In the genomic region with DNA sequence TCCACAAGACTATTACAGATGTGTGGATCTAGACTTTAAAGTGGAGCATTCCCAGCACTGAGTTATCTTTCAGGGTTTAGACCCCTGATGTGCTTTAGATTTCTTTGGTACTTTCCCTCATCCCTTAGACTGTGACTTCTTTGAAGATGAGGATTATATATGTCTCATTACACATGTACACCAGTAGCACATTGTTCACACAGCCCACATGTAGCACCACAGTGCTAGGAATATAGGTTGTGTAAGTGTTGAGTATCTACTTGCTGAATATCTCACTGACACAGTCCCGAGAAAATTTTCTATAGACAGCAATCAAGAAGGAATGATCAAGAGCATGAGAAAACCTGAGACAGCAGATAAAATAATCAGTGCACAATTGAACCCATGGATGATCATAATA, we compare ENCODE assay signal across 17 mouse cellular contexts.
"Had no signal": no experiment of that assay in that cellular context is flagged by ENCODE, and none has a peak within 500 bp of the region (broad histone marks: within the 10 kb centered on the region; RNA-seq: fewer than 3 reads in every experiment).

No protein-coding gene starts in this region.

- DNase-seq: gastrocnemius, adult 2 months; gastrocnemius, postnatal 10 days; gastrocnemius, postnatal 25 days; heart, adult 18-20 months; heart, postnatal 10 days; heart, postnatal 4 days; kidney, adult 18-20 months; kidney, adult 8-10 months; kidney, postnatal 10 days; kidney, postnatal 25 days; kidney, postnatal 4 days; liver; liver, embryonic 13.5 days had no signal

- ATAC-seq: hindbrain, embryonic 16.5 days; inflammation-experienced regulatory T-cells, adult 6 months; intestine, embryonic 15.5 days; intestine, postnatal 0 days had no signal
